ENCODE assay signal across 17 mouse cellular contexts in the genomic region with DNA sequence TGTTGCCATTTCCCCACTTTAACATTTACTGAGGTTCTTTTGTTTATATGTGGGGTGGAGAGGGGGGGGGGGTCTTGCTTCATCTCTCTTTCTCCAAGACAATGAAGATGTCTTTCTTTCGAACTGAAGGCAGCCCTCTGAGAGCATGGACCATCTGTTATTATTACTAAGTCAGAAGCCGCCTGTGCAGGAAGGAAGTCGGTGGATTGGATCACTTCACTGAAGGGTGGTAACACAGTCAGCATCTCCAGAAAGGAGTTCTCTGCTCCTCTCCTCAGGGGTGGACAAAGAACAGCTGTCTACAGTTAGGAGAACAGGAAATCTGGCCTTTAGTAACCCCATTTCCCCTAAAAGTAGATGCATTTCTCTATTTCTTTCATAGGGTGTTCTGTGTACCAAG.
"Had no signal": no experiment of that assay in that cellular context is flagged by ENCODE, and none has a peak within 500 bp of the region (broad histone marks: within the 10 kb centered on the region; RNA-seq: fewer than 3 reads in every experiment).

No protein-coding gene starts in this region.

- H3K36me3 ChIP-seq: neural tube, embryonic 12.5 days; neural tube, embryonic 13.5 days; neural tube, embryonic 15.5 days; stomach, embryonic 15.5 days had no signal

- H3K27ac ChIP-seq: neural tube, embryonic 12.5 days; neural tube, embryonic 13.5 days; neural tube, embryonic 15.5 days; stomach, embryonic 15.5 days; stomach, postnatal 0 days had no signal

- H3K4me3 ChIP-seq: neural tube, embryonic 12.5 days; neural tube, embryonic 13.5 days; neural tube, embryonic 15.5 days; stomach, embryonic 15.5 days had no signal

- H3K9ac ChIP-seq: neural tube, embryonic 12.5 days; neural tube, embryonic 13.5 days; neural tube, embryonic 15.5 days; stomach, embryonic 15.5 days had no signal

- H3K4me1 ChIP-seq: neural tube, embryonic 12.5 days; neural tube, embryonic 13.5 days; neural tube, embryonic 15.5 days; stomach, embryonic 15.5 days had no signal

- H3K4me2 ChIP-seq: neural tube, embryonic 12.5 days; neural tube, embryonic 13.5 days; neural tube, embryonic 15.5 days; stomach, embryonic 15.5 days had no signal

- H3K27me3 ChIP-seq: neural tube, embryonic 12.5 days; neural tube, embryonic 13.5 days; neural tube, embryonic 15.5 days; stomach, embryonic 15.5 days had no signal

- H3K9me3 ChIP-seq: neural tube, embryonic 12.5 days; neural tube, embryonic 13.5 days; neural tube, embryonic 15.5 days; stomach, embryonic 15.5 days had no signal

- DNase-seq: retina, postnatal 1 day; right cerebral cortex, adult 18-20 months; right cerebral cortex, postnatal 14 days; right cerebral cortex, postnatal 25 days; right cerebral cortex, postnatal 4 days; spleen, adult 18-20 months; thymus, adult 18-20 months; thymus, adult 2 months; thymus, postnatal 14 days; thymus, postnatal 25 days; thymus, postnatal 36 days; thymus, postnatal 4 days had no signal
